Comparison of ENCODE assay signal across 8 mouse cellular contexts in genomic region chr11:116018106-116018505, GRCm38 (mm10). TPM values are rescaled to one million over a fixed set of nuclear protein-coding genes. Genes with fewer than 3 reads are reported as not detected.
DNase-seq lines count a peak whose midpoint lies in the region; ATAC-seq lines count a peak whose summit lies in the region.
"Had no signal": no experiment of that assay in that cellular context is flagged by ENCODE, and none has a peak within 500 bp of the region (broad histone marks: within the 10 kb centered on the region; RNA-seq: fewer than 3 reads in every experiment).

No protein-coding gene starts in this region.

- H3K4me1 ChIP-seq in embryonic facial prominence, embryonic 10.5 days, result peaks cover 23% of the 10 kb centered on the region
- peaks cover 15% of the 10 kb centered on the region for H3K4me1 ChIP-seq in liver, embryonic 11.5 days (replicated peaks; ENCODE audit: control insufficient read depth, insufficient read depth, low read length)

- H3K9me3 ChIP-seq in embryonic facial prominence, embryonic 10.5 days, result no peaks in the 10 kb centered on the region
- no peaks in the 10 kb centered on the region for H3K9me3 ChIP-seq in liver, embryonic 11.5 days (ENCODE audit: control insufficient read depth, low read length)
- H3K9me3 ChIP-seq: neural tube, embryonic 13.5 days had no signal

- H3K36me3 ChIP-seq in embryonic facial prominence, embryonic 10.5 days (replicated peaks), result peaks cover 19% of the 10 kb centered on the region
- peaks cover 4% of the 10 kb centered on the region; the same call in 1 of the 2 replicates for H3K36me3 ChIP-seq in liver, embryonic 11.5 days (ENCODE audit: control insufficient read depth, insufficient read depth, low read length)

- peak; percentile 52 for ATAC-seq in liver, embryonic 11.5 days (replicated peaks; ENCODE audit: low FRiP score)

- H3K4me3 ChIP-seq in embryonic facial prominence, embryonic 10.5 days, result no peak overlapping the region
- H3K4me3 ChIP-seq in liver, embryonic 11.5 days (ENCODE audit: low read depth, low read length), result no peak overlapping the region
- H3K4me3 ChIP-seq: neural tube, embryonic 13.5 days had no signal

- no peaks in the 10 kb centered on the region for H3K27me3 ChIP-seq in embryonic facial prominence, embryonic 10.5 days (replicated peaks; ENCODE audit: low read depth, poor library complexity, severe bottlenecking)
- H3K27me3 ChIP-seq in liver, embryonic 11.5 days (replicated peaks; ENCODE audit: control insufficient read depth, insufficient read depth, low read length), result no peaks in the 10 kb centered on the region
- H3K27me3 ChIP-seq: neural tube, embryonic 13.5 days had no signal

- WGBS in embryonic facial prominence, embryonic 10.5 days, result 23% methylated on average over 6 of the region's 6 CpGs
- 33% methylated on average over 6 of the region's 6 CpGs for WGBS in liver, embryonic 11.5 days

- intact Hi-C loops in left cerebral cortex, postnatal 4 days (cut with DNase I), result no loop called here
- intact Hi-C loops in left cerebral cortex, postnatal 25 days (cut with DNase I), result no loop called here
- intact Hi-C loops in gastrocnemius, postnatal 14 days (cut with DNase I; ENCODE audit: low total_unique reads), result no loop called here

- no peak overlapping the region for H3K4me2 ChIP-seq in liver, embryonic 11.5 days
- H3K4me2 ChIP-seq: neural tube, embryonic 13.5 days had no signal

- DNase-seq in left cerebral cortex, postnatal 4 days, result peak; percentile 49
- no peak for DNase-seq in left cerebral cortex, postnatal 25 days (ENCODE audit: low spot score in 2 of 2)
- DNase-seq in ZHBTc4 (ENCODE audit: low read depth, low spot score), result peak; percentile 92
- peak; percentile 48 for DNase-seq in embryonic facial prominence, embryonic 10.5 days (ENCODE audit: low spot score)
- no peak for DNase-seq in liver, embryonic 11.5 days (ENCODE audit: low spot score)
- peak; percentile 80 for DNase-seq in retina, postnatal 1 day
- no peak for DNase-seq in gastrocnemius, postnatal 14 days

- H3K27ac ChIP-seq in embryonic facial prominence, embryonic 10.5 days (replicated peaks), result no peak overlapping the region
- no peak overlapping the region for H3K27ac ChIP-seq in liver, embryonic 11.5 days (ENCODE audit: low read depth, low read length)
- H3K27ac ChIP-seq: neural tube, embryonic 13.5 days had no signal

- H3K9ac ChIP-seq in liver, embryonic 11.5 days (ENCODE audit: low read depth, low read length), result no peak overlapping the region
- H3K9ac ChIP-seq: neural tube, embryonic 13.5 days had no signal

RNA-seq across cellular contexts. Expression of gene Galk1, which starts 5.6 kb away (rescaled TPM):
- 10 to 100 TPM; 36.2 to 37.9 TPM for total RNA-seq in left cerebral cortex, postnatal 4 days (2021)
- total RNA-seq in left cerebral cortex, postnatal 25 days (2021), result 10 to 100 TPM; 14.7 to 18.7 TPM
- polyA plus RNA-seq in embryonic facial prominence, embryonic 10.5 days (2016; fragmentation: Nextera tagmentation; extraction: Ambion mirVana), result 212 and 216 TPM in 2 replicates
- polyA plus RNA-seq in liver, embryonic 11.5 days (2014; fragmentation: Nextera tagmentation; extraction: Ambion mirVana), result 299 and 304 TPM in 2 replicates
- total RNA-seq in gastrocnemius, postnatal 14 days (2021), result 10 to 100 TPM in 1 of 2 experiments, 1 to 10 TPM in 1; 7.2 to 11.3 TPM

RNA-seq across cellular contexts. Expression of gene H3f3b, which starts 9.7 kb away (rescaled TPM):
- total RNA-seq in left cerebral cortex, postnatal 4 days (2021), result 100 to 1,000 TPM; 510 to 587 TPM
- total RNA-seq in left cerebral cortex, postnatal 25 days (2021), result 100 to 1,000 TPM; 225 to 260 TPM
- 1,824 and 1,981 TPM in 2 replicates for polyA plus RNA-seq in embryonic facial prominence, embryonic 10.5 days (2016; fragmentation: Nextera tagmentation; extraction: Ambion mirVana)
- polyA plus RNA-seq in liver, embryonic 11.5 days (2014; fragmentation: Nextera tagmentation; extraction: Ambion mirVana), result 1,141 and 1,182 TPM in 2 replicates
- 100 to 1,000 TPM; 132 to 170 TPM for total RNA-seq in gastrocnemius, postnatal 14 days (2021)

RNA-seq across cellular contexts. Expression of gene Unk, which starts 12.0 kb away (rescaled TPM):
- total RNA-seq in left cerebral cortex, postnatal 4 days (2021), result 10 to 100 TPM; 38.8 to 42.9 TPM
- total RNA-seq in left cerebral cortex, postnatal 25 days (2021), result 10 to 100 TPM; 20.7 to 21.7 TPM
- 49.4 and 50.9 TPM in 2 replicates for polyA plus RNA-seq in embryonic facial prominence, embryonic 10.5 days (2016; fragmentation: Nextera tagmentation; extraction: Ambion mirVana)
- polyA plus RNA-seq in liver, embryonic 11.5 days (2014; fragmentation: Nextera tagmentation; extraction: Ambion mirVana), result 28.9 and 34.1 TPM in 2 replicates
- 1 to 10 TPM; 7.3 to 7.7 TPM for total RNA-seq in gastrocnemius, postnatal 14 days (2021)

RNA-seq across cellular contexts. Expression of gene Itgb4, which starts 43.6 kb away (rescaled TPM):
- total RNA-seq in left cerebral cortex, postnatal 4 days (2021), result 1 to 10 TPM; 3.7 to 4.4 TPM
- total RNA-seq in left cerebral cortex, postnatal 25 days (2021), result 1 to 10 TPM; 3.7 to 6.6 TPM
- polyA plus RNA-seq in embryonic facial prominence, embryonic 10.5 days (2016; fragmentation: Nextera tagmentation; extraction: Ambion mirVana), result 1.1 and 1.5 TPM in 2 replicates
- 0.60 and 0.77 TPM in 2 replicates for polyA plus RNA-seq in liver, embryonic 11.5 days (2014; fragmentation: Nextera tagmentation; extraction: Ambion mirVana)
- 1 to 10 TPM; 1.9 to 6.7 TPM for total RNA-seq in gastrocnemius, postnatal 14 days (2021)

RNA-seq across cellular contexts. Expression of gene Unc13d, which starts 59.7 kb away (rescaled TPM):
- 1 to 10 TPM in 1 of 2 experiments, under 1 TPM in 1; 0.56 to 1.2 TPM for total RNA-seq in left cerebral cortex, postnatal 4 days (2021)
- 1 to 10 TPM in 1 of 2 experiments, under 1 TPM in 1; 0.82 to 1.0 TPM for total RNA-seq in left cerebral cortex, postnatal 25 days (2021)
- polyA plus RNA-seq in embryonic facial prominence, embryonic 10.5 days (2016; fragmentation: Nextera tagmentation; extraction: Ambion mirVana), result 2.9 TPM in 2 replicates
- 44.8 and 45.3 TPM in 2 replicates for polyA plus RNA-seq in liver, embryonic 11.5 days (2014; fragmentation: Nextera tagmentation; extraction: Ambion mirVana)
- total RNA-seq in gastrocnemius, postnatal 14 days (2021), result under 1 TPM; 0.31 to 0.33 TPM

Comparison
In these comparisons a context has a peak if more than half of its experiments do, and no peak if none do; other contexts are left out.
1. DNase-seq: peak in left cerebral cortex, postnatal 4 days (single experiment), ZHBTc4 (single experiment), embryonic facial prominence, embryonic 10.5 days (single experiment) and retina, postnatal 1 day (single experiment); none in left cerebral cortex, postnatal 25 days (0 of 2), liver, embryonic 11.5 days (single experiment) and gastrocnemius, postnatal 14 days (single experiment).